Mouse (Mus musculus) heart, postnatal 0 days (tissue): ENCODE measurements around the gene Celf2.

Experiments
- CTCF ChIP-seq: IDR thresholded peaks from 2 replicates; pipeline ENCODE4 v1.5.1; 2016; ENCODE audit warnings: antibody characterized with exemption, control low read depth, low read depth
- EP300 ChIP-seq: IDR thresholded peaks from 2 replicates; pipeline ENCODE4 v1.6.1; 2016; ENCODE audit warnings: antibody characterized with exemption, low read depth

- TF ChIP-seq CTCF: no peak
- TF ChIP-seq EP300: no peak
Measured at GRCm38 (mm10) chr2:6505531-6505930, 1003.8 kb downstream of the Celf2 start.
